Comparison of ENCODE assay signal across 8 mouse cellular contexts in the genomic region with DNA sequence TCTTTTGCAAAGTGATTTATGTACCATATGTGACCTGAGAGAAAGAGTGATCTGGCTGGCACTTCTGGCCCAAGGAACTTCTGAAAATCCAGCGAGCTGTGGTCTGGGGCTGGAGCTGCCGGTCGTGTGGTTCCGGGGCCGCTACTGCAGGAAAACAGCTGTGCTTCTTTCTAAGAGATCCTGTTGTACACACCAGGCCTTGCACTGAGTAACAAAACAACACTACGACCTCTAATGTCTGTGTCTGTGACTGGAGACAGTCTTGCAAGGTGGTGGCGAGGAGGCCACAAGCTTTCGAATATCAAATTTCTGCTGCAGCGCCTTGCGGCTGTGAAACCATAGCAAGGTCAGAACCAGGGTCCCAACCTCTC. TPM values are rescaled to one million over a fixed set of nuclear protein-coding genes. Genes with fewer than 3 reads are reported as not detected.
A peak's percentile ranks its signal among the peaks of the same experiment; 100 is the strongest.
DNase-seq lines count a peak whose midpoint lies in the region; ATAC-seq and TF ChIP-seq lines count a peak whose summit lies in the region.

No protein-coding gene starts in this region.

- DNase-seq in kidney, adult 18-20 months = no peak
- no peak for DNase-seq in adrenal gland, postnatal 4 days (ENCODE audit: low spot score in 2 of 2)
- no peak for DNase-seq in adrenal gland, adult 18-20 months (ENCODE audit: low spot score in 2 of 2)
- DNase-seq in adrenal gland, adult 2 months = no peak

- 2% methylated on average over 10 of the region's 10 CpGs for WGBS in kidney, embryonic 15.5 days
- 8% methylated on average over 10 of the region's 10 CpGs for WGBS in midbrain, embryonic 16.5 days

- H3K4me2 ChIP-seq in kidney, embryonic 15.5 days = peak overlapping the region; percentile 98
- H3K4me2 ChIP-seq in midbrain, embryonic 16.5 days (ENCODE audit: low read length) = peak overlapping the region; percentile 98

- ATAC-seq in kidney, embryonic 15.5 days (replicated peaks; ENCODE audit: low FRiP score) = peak; percentile 27
- ATAC-seq in inflammation-experienced regulatory T-cells, adult 6 months = peak; percentile 52
- ATAC-seq in midbrain, embryonic 16.5 days = peak; percentile 41; the same call in 1 of the 2 replicates

- TF ChIP-seq CTCF in cortical plate, adult 2 months (IDR thresholded peaks at IDR 0.05; ENCODE audit: extremely low read depth, insufficient read depth, low read length) = no peak

- H3K4me3 ChIP-seq in kidney, embryonic 15.5 days (replicated peaks) = peak overlapping the region; percentile 67
- H3K4me3 ChIP-seq in cortical plate, adult 2 months (ENCODE audit: insufficient read depth, low read length) = peak overlapping the region; percentile 72
- H3K4me3 ChIP-seq in midbrain, embryonic 16.5 days (ENCODE audit: low read depth, low read length) = peak overlapping the region; percentile 74

- H3K36me3 ChIP-seq in kidney, embryonic 15.5 days = no peaks in the 10 kb centered on the region
- H3K36me3 ChIP-seq in midbrain, embryonic 16.5 days (ENCODE audit: control insufficient read depth, insufficient read depth, low read length) = no peaks in the 10 kb centered on the region

- no peaks in the 10 kb centered on the region for H3K27me3 ChIP-seq in kidney, embryonic 15.5 days
- no peaks in the 10 kb centered on the region for H3K27me3 ChIP-seq in midbrain, embryonic 16.5 days (ENCODE audit: control insufficient read depth, insufficient read depth, low read depth, low read length)

- H3K9me3 ChIP-seq in kidney, embryonic 15.5 days (replicated peaks) = no peaks in the 10 kb centered on the region
- no peaks in the 10 kb centered on the region for H3K9me3 ChIP-seq in midbrain, embryonic 16.5 days (replicated peaks; ENCODE audit: control insufficient read depth, low read length, poor library complexity, severe bottlenecking)

- peak overlapping the region; percentile 99 for H3K27ac ChIP-seq in kidney, embryonic 15.5 days
- H3K27ac ChIP-seq in cortical plate, adult 2 months (ENCODE audit: insufficient read depth, low read length) = 0 out of 2 replicates have a peak overlapping the region, but pooled peaks have one; percentile 5
- peak overlapping the region; percentile 86 for H3K27ac ChIP-seq in midbrain, embryonic 16.5 days (ENCODE audit: low read length)

- H3K9ac ChIP-seq in kidney, embryonic 15.5 days = peak overlapping the region; percentile 84
- H3K9ac ChIP-seq in midbrain, embryonic 16.5 days (ENCODE audit: low read depth, low read length) = peak overlapping the region; percentile 83

- H3K4me1 ChIP-seq in kidney, embryonic 15.5 days = peaks cover 39% of the 10 kb centered on the region
- peaks cover 1% of the 10 kb centered on the region; the same call in 1 of the 2 replicates for H3K4me1 ChIP-seq in cortical plate, adult 2 months (ENCODE audit: control insufficient read depth, insufficient read depth, low read length)
- H3K4me1 ChIP-seq in midbrain, embryonic 16.5 days (ENCODE audit: control insufficient read depth, insufficient read depth, low read length) = peaks cover 6% of the 10 kb centered on the region

- no peak for TF ChIP-seq POLR2A in cortical plate, adult 2 months (IDR thresholded peaks at IDR 0.05; ENCODE audit: extremely low read depth, insufficient read depth, low read length)

RNA-seq across cellular contexts. Expression of gene H3f3a, which starts 36.5 kb away (rescaled TPM):
- polyA plus RNA-seq in kidney, embryonic 15.5 days (2015; fragmentation: Nextera tagmentation; extraction: Ambion mirVana) = 2,677 and 2,753 TPM in 2 replicates
- polyA plus RNA-seq in cortical plate, adult 2 months (2012; rRNA removed) = 334 and 359 TPM in 2 replicates
- 100 to 1,000 TPM; 553 to 843 (median 762) TPM for polyA plus RNA-seq in inflammation-experienced regulatory T-cells, adult 6 months (2017; shearing (Covaris generic))
- 2,888 and 3,200 TPM in 2 replicates for polyA plus RNA-seq in midbrain, embryonic 16.5 days (2015; fragmentation: Nextera tagmentation; extraction: Ambion mirVana)
- total RNA-seq in adrenal gland, postnatal 4 days (2021) = 1,000 to 10,000 TPM; 1,038 to 1,039 TPM
- 100 to 1,000 TPM; 557 to 688 TPM for total RNA-seq in adrenal gland, adult 18-20 months (2021)
- 100 to 1,000 TPM; 639 to 657 TPM for total RNA-seq in adrenal gland, adult 2 months (2021)
- polyA plus RNA-seq in adrenal gland, adult 2 months (2012; rRNA removed) = 103 and 113 TPM in 2 replicates

RNA-seq across cellular contexts. Expression of gene Acbd3, which starts 51.4 kb away (rescaled TPM):
- 22.1 and 24.2 TPM in 2 replicates for polyA plus RNA-seq in kidney, embryonic 15.5 days (2015; fragmentation: Nextera tagmentation; extraction: Ambion mirVana)
- 22.0 and 22.5 TPM in 2 replicates for polyA plus RNA-seq in cortical plate, adult 2 months (2012; rRNA removed)
- polyA plus RNA-seq in inflammation-experienced regulatory T-cells, adult 6 months (2017; shearing (Covaris generic)) = 10 to 100 TPM; 10.9 to 14.4 (median 14.0) TPM
- polyA plus RNA-seq in midbrain, embryonic 16.5 days (2015; fragmentation: Nextera tagmentation; extraction: Ambion mirVana) = 22.4 and 23.9 TPM in 2 replicates
- 10 to 100 TPM; 42.6 to 46.5 TPM for total RNA-seq in adrenal gland, postnatal 4 days (2021)
- total RNA-seq in adrenal gland, adult 18-20 months (2021) = 10 to 100 TPM; 50.4 to 54.0 TPM
- 10 to 100 TPM; 45.0 to 53.1 TPM for total RNA-seq in adrenal gland, adult 2 months (2021)
- 10.8 and 11.1 TPM in 2 replicates for polyA plus RNA-seq in adrenal gland, adult 2 months (2012; rRNA removed)

Comparison
In these comparisons a context has a peak if more than half of its experiments do, and no peak if none do; other contexts are left out.
1. H3K27ac ChIP-seq: peak in every context shown above with its lines; median percentile 99 in kidney, embryonic 15.5 days; 86 in midbrain, embryonic 16.5 days; 5 in cortical plate, adult 2 months.